Mouse (Mus musculus): ENCODE results near the gene Gm11034. TPM values are rescaled to one million over a fixed set of nuclear protein-coding genes. Genes with fewer than 3 reads are reported as not detected.

Gm11034 gene
- total and polyA plus RNA-seq, 3 experiments: not detected

DNA sequence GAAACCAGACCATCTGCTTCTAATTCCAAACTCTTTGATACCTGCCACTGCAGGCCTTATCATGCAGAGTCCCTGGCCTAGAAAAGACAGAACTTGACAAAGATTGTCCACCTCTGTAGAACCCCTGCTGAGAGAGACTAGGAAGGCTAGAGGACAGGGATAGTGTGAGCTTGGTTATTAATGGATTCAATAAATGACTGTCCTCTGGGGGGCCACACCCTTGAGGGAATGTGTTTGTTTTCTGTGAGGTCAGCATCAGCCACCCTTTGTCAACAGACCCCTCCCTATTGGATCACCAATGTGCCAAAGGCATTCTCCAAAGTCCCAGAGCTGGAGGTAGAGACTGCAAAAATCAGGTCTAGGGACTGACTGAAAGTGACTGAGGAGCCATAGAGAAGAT, 21.4 kb downstream of the Gm11034 start:
- DNase-seq (ENCODE audit: low read depth, low spot score): no peak
- no peak overlapping the region for H3K4me3 ChIP-seq (ENCODE audit: control insufficient read depth in 1 of 2, insufficient read depth in 1 of 2, low read depth in 2 of 2, low read length in 2 of 2)
- TF ChIP-seq TBP (IDR thresholded peaks at IDR 0.05; ENCODE audit: low read depth, low read length): no peak
- no peak for TF ChIP-seq UBTF (IDR thresholded peaks at IDR 0.05; ENCODE audit: borderline replicate concordance, insufficient read depth, low read depth, low read length)
- no peak for TF ChIP-seq MXI1 (IDR thresholded peaks at IDR 0.05; ENCODE audit: low read depth, low read length)
- TF ChIP-seq USF2 (IDR thresholded peaks at IDR 0.05; ENCODE audit: borderline replicate concordance in 1 of 2, insufficient read depth in 1 of 2, low read depth in 1 of 2, low read length in 2 of 2): no peak
- TF ChIP-seq CHD2 (IDR thresholded peaks at IDR 0.05; ENCODE audit: low read length): no peak
- TF ChIP-seq RCOR1 (IDR thresholded peaks at IDR 0.05; ENCODE audit: low read depth, low read length): no peak
- TF ChIP-seq RAD21 (IDR thresholded peaks at IDR 0.05; ENCODE audit: low read depth, low read length): no peak
- TF ChIP-seq USF1 (IDR thresholded peaks at IDR 0.05; ENCODE audit: low read depth, low read length): no peak
- TF ChIP-seq ZNF384 (IDR thresholded peaks at IDR 0.05; ENCODE audit: low read depth, low read length): no peak
- no peaks in the 10 kb centered on the region for H3K79me2 ChIP-seq (ENCODE audit: control insufficient read depth, insufficient read depth, low read length, poor library complexity)
- H3K9ac ChIP-seq (ENCODE audit: control insufficient read depth, low read depth, low read length, poor library complexity, severe bottlenecking): no peak overlapping the region
- no peaks in the 10 kb centered on the region for H3K9me3 ChIP-seq (replicated peaks; ENCODE audit: insufficient read depth, low read length)
- H3K27me3 ChIP-seq (ENCODE audit: control insufficient read depth in 1 of 2, insufficient read depth in 2 of 2, low read length in 2 of 2): no peaks in the 10 kb centered on the region
- H3K4me1 ChIP-seq (ENCODE audit: control insufficient read depth in 1 of 2, insufficient read depth in 2 of 2, low read length in 2 of 2): no peaks in the 10 kb centered on the region
- no peak overlapping the region for H3K27ac ChIP-seq (ENCODE audit: control insufficient read depth, low read depth, low read length)
- H3K36me3 ChIP-seq (ENCODE audit: control insufficient read depth in 1 of 2, insufficient read depth in 2 of 2, low read length in 2 of 2): no peaks in the 10 kb centered on the region

DNA sequence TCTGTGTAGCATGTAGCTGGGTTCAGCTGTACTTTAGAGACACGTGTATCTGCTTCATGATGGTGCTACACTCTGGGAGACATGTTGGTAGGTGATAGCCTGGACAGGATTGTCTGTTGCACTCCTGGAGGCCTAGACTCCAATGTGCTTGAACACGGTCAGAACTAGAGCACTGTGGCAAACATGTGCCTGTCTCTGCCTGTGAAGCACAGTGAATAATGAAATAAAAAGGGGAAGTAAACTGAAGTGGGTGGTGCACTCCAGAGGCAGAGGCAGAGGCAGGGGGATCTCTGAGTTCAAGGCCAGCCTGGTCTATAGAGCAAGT, 23.3 kb downstream of the Gm11034 start:
- H3K27ac ChIP-seq (ENCODE audit: control insufficient read depth, low read depth, low read length): no peak overlapping the region
- no peak overlapping the region for H3K4me3 ChIP-seq (ENCODE audit: control insufficient read depth in 1 of 2, insufficient read depth in 1 of 2, low read depth in 2 of 2, low read length in 2 of 2)
- no peak for DNase-seq (ENCODE audit: low read depth, low spot score)
- H3K9me3 ChIP-seq (replicated peaks; ENCODE audit: insufficient read depth, low read length): no peaks in the 10 kb centered on the region
- no peaks in the 10 kb centered on the region for H3K36me3 ChIP-seq (ENCODE audit: control insufficient read depth in 1 of 2, insufficient read depth in 2 of 2, low read length in 2 of 2)
- no peaks in the 10 kb centered on the region for H3K27me3 ChIP-seq (ENCODE audit: control insufficient read depth in 1 of 2, insufficient read depth in 2 of 2, low read length in 2 of 2)
- H3K9ac ChIP-seq (ENCODE audit: control insufficient read depth, low read depth, low read length, poor library complexity, severe bottlenecking): no peak overlapping the region
- no peaks in the 10 kb centered on the region for H3K4me1 ChIP-seq (ENCODE audit: control insufficient read depth in 1 of 2, insufficient read depth in 2 of 2, low read length in 2 of 2)
- no peaks in the 10 kb centered on the region for H3K79me2 ChIP-seq (ENCODE audit: control insufficient read depth, insufficient read depth, low read length, poor library complexity)
- TF ChIP-seq CHD1 (IDR thresholded peaks at IDR 0.05; ENCODE audit: low read depth, low read length): no peak
- no peak for TF ChIP-seq CHD2 (IDR thresholded peaks at IDR 0.05; ENCODE audit: low read length)
- TF ChIP-seq MXI1 (IDR thresholded peaks at IDR 0.05; ENCODE audit: low read depth, low read length): no peak
- no peak for TF ChIP-seq ZC3H11A (IDR thresholded peaks at IDR 0.05; ENCODE audit: low read depth, low read length)
- no peak for TF ChIP-seq KAT2A (conservative IDR thresholded peaks at IDR 0.05; ENCODE audit: low read depth, low read length)
- no peak for TF ChIP-seq NRF1 (IDR thresholded peaks at IDR 0.05; ENCODE audit: insufficient read depth, low read depth, low read length, poor library complexity, severe bottlenecking)

DNA sequence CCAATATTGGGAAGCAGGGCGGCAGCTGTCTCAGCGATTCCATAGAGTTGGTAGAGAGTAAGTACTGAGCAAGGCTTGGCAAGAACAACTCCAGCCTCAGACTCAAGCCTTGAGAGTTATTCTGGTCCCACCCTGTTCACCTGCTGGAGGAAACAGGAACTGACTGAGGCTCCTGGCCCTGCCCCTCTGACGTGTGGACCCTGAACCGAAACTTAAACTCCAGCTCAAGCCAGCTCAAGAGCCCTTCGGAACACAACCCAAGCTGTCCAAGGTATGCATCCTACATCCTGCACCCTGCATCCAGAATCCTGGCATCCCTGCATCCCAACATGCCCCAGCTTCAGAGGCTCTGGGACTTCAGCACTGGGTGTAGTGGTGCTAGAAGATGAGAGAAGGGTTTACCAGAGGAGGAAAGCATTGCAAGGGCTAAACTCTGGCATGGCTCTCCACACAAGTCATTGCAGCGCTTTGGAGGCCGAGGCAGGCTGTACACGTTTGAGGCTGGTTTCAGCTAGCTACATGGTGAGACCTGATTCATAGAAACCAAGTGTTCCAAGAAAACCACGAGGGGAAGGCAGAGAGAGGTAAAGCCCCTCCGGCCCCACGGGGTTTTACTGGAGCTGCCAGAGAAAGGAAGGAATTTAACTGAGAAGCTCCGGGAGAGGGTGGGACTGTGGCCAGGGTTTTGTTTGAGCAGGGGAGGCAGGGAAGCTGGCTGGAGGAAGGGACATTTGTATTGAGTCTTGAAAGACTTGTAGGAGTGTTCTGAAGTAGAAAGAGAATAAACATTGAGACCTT, 23.8 kb downstream of the Gm11034 start, which contains the start of gene Hsh2d:
Hsh2d (plus strand) TSS at position 222 of the 798 bp plus-strand sequence.
- H3K9me3 ChIP-seq (replicated peaks; ENCODE audit: insufficient read depth, low read length): no peaks in the 10 kb centered on the region
- no peak within 1 kb of the TSS for H3K27ac ChIP-seq (ENCODE audit: control insufficient read depth, low read depth, low read length)
- H3K4me1 ChIP-seq (ENCODE audit: control insufficient read depth in 1 of 2, insufficient read depth in 2 of 2, low read length in 2 of 2): no peaks in the 10 kb centered on the region
- peak; percentile 28 for DNase-seq (ENCODE audit: low read depth, low spot score)
- H3K36me3 ChIP-seq (ENCODE audit: control insufficient read depth in 1 of 2, insufficient read depth in 2 of 2, low read length in 2 of 2): no peaks in the 10 kb centered on the region
- H3K9ac ChIP-seq (ENCODE audit: control insufficient read depth, low read depth, low read length, poor library complexity, severe bottlenecking): no peak within 1 kb of the TSS
- H3K79me2 ChIP-seq (ENCODE audit: control insufficient read depth, insufficient read depth, low read length, poor library complexity): no peaks in the 10 kb centered on the region
- no peak within 1 kb of the TSS for H3K4me3 ChIP-seq (ENCODE audit: control insufficient read depth in 1 of 2, insufficient read depth in 1 of 2, low read depth in 2 of 2, low read length in 2 of 2)
- H3K27me3 ChIP-seq (ENCODE audit: control insufficient read depth in 1 of 2, insufficient read depth in 2 of 2, low read length in 2 of 2): no peaks in the 10 kb centered on the region
- TF ChIP-seq ZC3H11A (IDR thresholded peaks at IDR 0.05; ENCODE audit: low read depth, low read length) (no peak), SMC3 (IDR thresholded peaks at IDR 0.05; ENCODE audit: low read depth, low read length) (no peak), NRF1 (IDR thresholded peaks at IDR 0.05; ENCODE audit: insufficient read depth, low read depth, low read length, poor library complexity, severe bottlenecking) (no peak), USF2 (IDR thresholded peaks at IDR 0.05; ENCODE audit: borderline replicate concordance in 1 of 2, insufficient read depth in 1 of 2, low read depth in 1 of 2, low read length in 2 of 2) (no peak), UBTF (IDR thresholded peaks at IDR 0.05; ENCODE audit: borderline replicate concordance, insufficient read depth, low read depth, low read length) (no peak), GATA1 (IDR thresholded peaks at IDR 0.05; ENCODE audit: low read depth, low read length) (no peak), BHLHE40 (IDR thresholded peaks at IDR 0.05; ENCODE audit: borderline replicate concordance, low read depth, low read length) (no peak), CTCF (IDR thresholded peaks at IDR 0.05 in 2 of 3, conservative IDR thresholded peaks at IDR 0.05 in 1 of 3; ENCODE audit: control insufficient read depth in 1 of 3, insufficient read depth in 1 of 3, low read depth in 2 of 3, low read length in 3 of 3, poor library complexity in 1 of 3, severe bottlenecking in 1 of 3) (no peak; a peak in 1 of 6 replicates), ZMIZ1 (IDR thresholded peaks at IDR 0.05; ENCODE audit: low read depth, low read length) (no peak), EP300 (IDR thresholded peaks at IDR 0.05; ENCODE audit: low read depth in 1 of 2, low read length in 2 of 2) (no peak), ETS1 (IDR thresholded peaks at IDR 0.05; ENCODE audit: low read depth, low read length) (no peak), POLR2AphosphoS2 (IDR thresholded peaks at IDR 0.05; ENCODE audit: low read length) (no peak), ELF1 (IDR thresholded peaks at IDR 0.05; ENCODE audit: low read depth, low read length) (no peak), CHD1 (IDR thresholded peaks at IDR 0.05; ENCODE audit: low read depth, low read length) (no peak), JUND (IDR thresholded peaks at IDR 0.05; ENCODE audit: low read depth, low read length) (no peak), E2F4 (IDR thresholded peaks at IDR 0.05; ENCODE audit: borderline replicate concordance, low read depth, low read length) (no peak)
